In the genomic region with DNA sequence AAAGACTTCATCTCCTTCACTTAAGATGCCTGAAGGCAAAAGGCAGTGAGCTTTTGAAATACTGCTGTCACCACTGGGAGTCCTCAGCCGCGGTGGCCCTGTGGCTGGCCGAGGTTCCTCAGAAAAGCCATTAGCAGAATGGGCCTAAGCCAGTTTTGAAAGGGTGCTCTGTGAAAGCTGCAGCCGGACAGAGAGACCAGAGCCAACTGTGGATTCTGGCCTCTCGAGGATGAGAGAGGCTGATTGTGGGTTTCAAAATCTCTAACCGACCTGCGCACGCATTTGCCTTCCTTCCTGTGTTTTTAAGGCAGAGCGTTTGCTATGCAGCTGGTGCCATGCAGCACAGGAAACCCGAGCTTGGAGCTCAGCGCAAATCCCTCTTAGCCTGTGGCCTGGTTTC, we compare ENCODE assay signal across 10 mouse cellular contexts. TPM values are rescaled to one million over a fixed set of nuclear protein-coding genes. Genes with fewer than 3 reads are reported as not detected.
DNase-seq lines count a peak whose midpoint lies in the region; ATAC-seq and TF ChIP-seq lines count a peak whose summit lies in the region.
"Had no signal": no experiment of that assay in that cellular context is flagged by ENCODE, and none has a peak within 500 bp of the region (broad histone marks: within the 10 kb centered on the region; RNA-seq: fewer than 3 reads in every experiment).

No protein-coding gene starts in this region.

- no peak for DNase-seq in heart, postnatal 0 days (ENCODE audit: low spot score)
- no peak for DNase-seq in heart, adult 2 months
- DNase-seq in spleen, adult 2 months (ENCODE audit: low read depth in 1 of 2, low spot score in 2 of 2): peak in 1 of 2 experiments; percentile 65
- no peak for DNase-seq in spleen, postnatal 14 days (ENCODE audit: low spot score in 2 of 2)
- DNase-seq in thymus, postnatal 36 days: peak; percentile 80 to 83
- DNase-seq in left cerebral cortex, adult 8-10 months (ENCODE audit: low spot score in 2 of 2): no peak
- DNase-seq: lung, adult 2 months had no signal

- no peak for TF ChIP-seq POLR2A in heart, adult 2 months (IDR thresholded peaks at IDR 0.05; ENCODE audit: insufficient read depth, low read depth, low read length)
- no peak for TF ChIP-seq POLR2A in spleen, adult 2 months (IDR thresholded peaks at IDR 0.05; ENCODE audit: low read depth, low read length)

- intact Hi-C loops in heart, adult 2 months (cut with DNase I): no loop called here

- 56% methylated on average over 11 of the region's 11 CpGs for WGBS in heart, postnatal 0 days
- 54% methylated on average over 11 of the region's 11 CpGs for WGBS in heart, adult 2 months
- WGBS in spleen, adult 2 months: 9% methylated on average over 11 of the region's 11 CpGs
- 36% methylated on average over 11 of the region's 11 CpGs for WGBS in liver, embryonic 15.5 days (ENCODE audit: insufficient replicate concordance)
- WGBS in intestine, postnatal 0 days: 75% methylated on average over 11 of the region's 11 CpGs

- H3K79me2 ChIP-seq in heart, adult 2 months (replicated peaks; ENCODE audit: control insufficient read depth, insufficient read depth, low read length): no peaks in the 10 kb centered on the region

- H3K27ac ChIP-seq in heart, postnatal 0 days (ENCODE audit: low read depth): peak overlapping the region; percentile 43; the same call in 1 of the 2 replicates
- no peak overlapping the region for H3K27ac ChIP-seq in heart, adult 2 months
- peak overlapping the region; percentile 49 for H3K27ac ChIP-seq in spleen, adult 2 months (ENCODE audit: insufficient read depth, low read length)
- no peak overlapping the region; the same call in 1 of the 2 replicates for H3K27ac ChIP-seq in liver, embryonic 15.5 days (replicated peaks)
- H3K27ac ChIP-seq in intestine, postnatal 0 days (ENCODE audit: low read depth, low read length): no peak overlapping the region

- peak overlapping the region; percentile 9; the same call in 1 of the 2 replicates for H3K4me2 ChIP-seq in heart, postnatal 0 days (ENCODE audit: low read depth, low read length)
- peak overlapping the region; percentile 5; the same call in 1 of the 2 replicates for H3K4me2 ChIP-seq in liver, embryonic 15.5 days
- no peak overlapping the region for H3K4me2 ChIP-seq in intestine, postnatal 0 days (replicated peaks; ENCODE audit: low read depth)
- H3K4me2 ChIP-seq: heart, embryonic 12.5 days had no signal

- no peak for TF ChIP-seq CTCF in heart, postnatal 0 days (IDR thresholded peaks at IDR 0.05; ENCODE audit: low read depth)
- no peak for TF ChIP-seq CTCF in heart, adult 2 months (IDR thresholded peaks at IDR 0.05)
- TF ChIP-seq CTCF in spleen, adult 2 months (IDR thresholded peaks at IDR 0.05; ENCODE audit: extremely low read depth, insufficient read depth, insufficient read length, insufficient replicate concordance): no peak
- no peak for TF ChIP-seq CTCF in intestine, postnatal 0 days (IDR thresholded peaks at IDR 0.05; ENCODE audit: low read depth)

- ATAC-seq in heart, postnatal 0 days (ENCODE audit: insufficient read depth, low read depth): no peak
- ATAC-seq in liver, embryonic 15.5 days (ENCODE audit: insufficient read depth): no peak
- ATAC-seq in intestine, postnatal 0 days: no peak

- H3K9me3 ChIP-seq in heart, postnatal 0 days (replicated peaks; ENCODE audit: control insufficient read depth, low read length): no peaks in the 10 kb centered on the region
- no peaks in the 10 kb centered on the region for H3K9me3 ChIP-seq in liver, embryonic 15.5 days (replicated peaks)
- H3K9me3 ChIP-seq in intestine, postnatal 0 days (ENCODE audit: control insufficient read depth): no peaks in the 10 kb centered on the region
- H3K9me3 ChIP-seq: heart, embryonic 12.5 days had no signal

- no peak overlapping the region for H3K9ac ChIP-seq in heart, postnatal 0 days (replicated peaks; ENCODE audit: low read depth, low read length)
- H3K9ac ChIP-seq in heart, adult 2 months (ENCODE audit: low read depth, low read length): no peak overlapping the region
- no peak overlapping the region for H3K9ac ChIP-seq in liver, embryonic 15.5 days
- no peak overlapping the region for H3K9ac ChIP-seq in intestine, postnatal 0 days (ENCODE audit: low read depth, low read length)
- H3K9ac ChIP-seq: heart, embryonic 12.5 days had no signal

- H3K27me3 ChIP-seq in heart, postnatal 0 days (ENCODE audit: control insufficient read depth, insufficient read depth, low read length): no peaks in the 10 kb centered on the region
- H3K27me3 ChIP-seq in heart, adult 2 months (ENCODE audit: control insufficient read depth, insufficient read depth, low read length): no peaks in the 10 kb centered on the region
- no peaks in the 10 kb centered on the region for H3K27me3 ChIP-seq in spleen, adult 2 months (ENCODE audit: control insufficient read depth, insufficient read depth, low read length)
- no peaks in the 10 kb centered on the region for H3K27me3 ChIP-seq in liver, embryonic 15.5 days
- H3K27me3 ChIP-seq in intestine, postnatal 0 days (replicated peaks; ENCODE audit: control insufficient read depth, insufficient read depth, low read length): no peaks in the 10 kb centered on the region
- H3K27me3 ChIP-seq: heart, embryonic 12.5 days had no signal

- no peak overlapping the region for H3K4me3 ChIP-seq in heart, postnatal 0 days (ENCODE audit: low read depth, low read length)
- H3K4me3 ChIP-seq in heart, adult 2 months: no peak overlapping the region
- no peak overlapping the region for H3K4me3 ChIP-seq in spleen, adult 2 months (ENCODE audit: extremely low read depth, insufficient read depth, insufficient read length)
- H3K4me3 ChIP-seq in liver, embryonic 15.5 days (replicated peaks): no peak overlapping the region
- H3K4me3 ChIP-seq in intestine, postnatal 0 days (ENCODE audit: low read depth, low read length): no peak overlapping the region
- H3K4me3 ChIP-seq: heart, embryonic 12.5 days had no signal

- H3K4me1 ChIP-seq in heart, postnatal 0 days (ENCODE audit: control insufficient read depth, insufficient read depth): peaks cover 64% of the 10 kb centered on the region
- peaks cover 22% of the 10 kb centered on the region for H3K4me1 ChIP-seq in heart, adult 2 months (ENCODE audit: control insufficient read depth, insufficient read depth, low read length)
- H3K4me1 ChIP-seq in spleen, adult 2 months (ENCODE audit: control insufficient read depth, insufficient read depth, insufficient read length): peaks cover 83% of the 10 kb centered on the region; the same call in 1 of the 2 replicates
- peaks cover 95% of the 10 kb centered on the region for H3K4me1 ChIP-seq in liver, embryonic 15.5 days (replicated peaks)
- peaks cover 28% of the 10 kb centered on the region for H3K4me1 ChIP-seq in intestine, postnatal 0 days (replicated peaks; ENCODE audit: control insufficient read depth, insufficient read depth, low read length)

- H3K36me3 ChIP-seq in heart, postnatal 0 days (replicated peaks; ENCODE audit: control insufficient read depth, insufficient read depth, low read length): no peaks in the 10 kb centered on the region
- H3K36me3 ChIP-seq in heart, adult 2 months (ENCODE audit: control insufficient read depth, insufficient read depth, low read length): no peaks in the 10 kb centered on the region
- no peaks in the 10 kb centered on the region for H3K36me3 ChIP-seq in spleen, adult 2 months (ENCODE audit: control insufficient read depth, insufficient read depth, low read length)
- H3K36me3 ChIP-seq in liver, embryonic 15.5 days (replicated peaks): peaks cover 5% of the 10 kb centered on the region; the same call in 1 of the 2 replicates
- H3K36me3 ChIP-seq in intestine, postnatal 0 days (ENCODE audit: control insufficient read depth, insufficient read depth): no peaks in the 10 kb centered on the region; the same call in 1 of the 2 replicates

- no peak for TF ChIP-seq EP300 in heart, postnatal 0 days (IDR thresholded peaks at IDR 0.05; ENCODE audit: low read depth)
- no peak for TF ChIP-seq EP300 in heart, adult 2 months (IDR thresholded peaks at IDR 0.05; ENCODE audit: insufficient read depth, low read depth, low read length)

RNA-seq across cellular contexts. Expression of gene Smad3, which starts 19.0 kb away (rescaled TPM):
- total RNA-seq in heart, postnatal 0 days (2014; rRNA removed; ENCODE audit: low replicate concordance): 25.9 and 30.2 TPM in 2 replicates
- 6.0 and 6.4 TPM in 2 replicates for polyA plus RNA-seq in heart, postnatal 0 days (2015; fragmentation: Nextera tagmentation; extraction: Ambion mirVana)
- 10 to 100 TPM; 12.4 to 13.0 TPM for total RNA-seq in heart, adult 2 months (2021)
- polyA plus RNA-seq in heart, adult 2 months (2012; rRNA removed): 18.4 and 24.0 TPM in 2 replicates
- 30.2 and 32.2 TPM in 2 replicates for polyA plus RNA-seq in spleen, adult 2 months (2012; rRNA removed)
- 3.0 TPM in 2 replicates for polyA plus RNA-seq in liver, embryonic 15.5 days (2015; fragmentation: Nextera tagmentation; extraction: Ambion mirVana)
- total RNA-seq in left cerebral cortex, adult 8-10 months (2022): 10 to 100 TPM; 52.3 to 57.3 (median 56.8) TPM
- polyA plus RNA-seq in intestine, postnatal 0 days (2015; fragmentation: Nextera tagmentation; extraction: Ambion mirVana): 5.0 and 5.7 TPM in 2 replicates

Comparison
In these comparisons a context has a peak if more than half of its experiments do, and no peak if none do; other contexts are left out.
1. H3K27ac ChIP-seq: peak in heart, postnatal 0 days (single experiment) and spleen, adult 2 months (single experiment); none in heart, adult 2 months (single experiment), liver, embryonic 15.5 days (single experiment) and intestine, postnatal 0 days (single experiment).
2. DNase-seq: peak in thymus, postnatal 36 days (2 of 2); none in heart, postnatal 0 days (single experiment), heart, adult 2 months (0 of 2), spleen, postnatal 14 days (0 of 2) and left cerebral cortex, adult 8-10 months (0 of 2).